Mouse (Mus musculus) liver, postnatal 0 days (tissue): Measurements from ENCODE around the gene Ccdc47. TPM values are rescaled to one million over a fixed set of nuclear protein-coding genes. Genes with fewer than 3 reads are reported as not detected.
A peak's percentile ranks its signal among the peaks of the same experiment; 100 is the strongest.

Experiments
- ATAC-seq: fragments of 200-750 bp; cut with Nextera tagmentation; 2 replicates; pipeline ENCODE4 v1.8.0; 2017; ENCODE audit warnings: mild to moderate bottlenecking, moderate library complexity
- DNase-seq: peaks from one replicate; pipeline ENCODE4 v3.0.0-alpha.2; 2016
- H3K27ac ChIP-seq: fragments of 300-500 bp; sonication (generic); 2 replicates; pipeline ENCODE4 v1.5.1; 2014; ENCODE audit warnings: antibody characterized with exemption, moderate library complexity, mild to moderate bottlenecking, low read depth
- H3K27me3 ChIP-seq: fragments of 300-500 bp; sonication (generic); 2 replicates; pipeline ENCODE4 v1.6.1; 2014; ENCODE audit warnings: low read length, control low read depth, mixed read lengths; ENCODE audit not compliant: insufficient read depth
- H3K36me3 ChIP-seq: fragments of 300-500 bp; sonication (generic); replicated peaks from 2 replicates; pipeline ENCODE4 v1.6.1; 2014; ENCODE audit warnings: mild to moderate bottlenecking, control low read depth, low read length, moderate library complexity, mixed read lengths; ENCODE audit not compliant: insufficient read depth
- H3K4me1 ChIP-seq: fragments of 300-500 bp; sonication (generic); 2 replicates; pipeline ENCODE4 v1.6.1; 2014; ENCODE audit warnings: antibody characterized with exemption, mild to moderate bottlenecking, control low read depth; ENCODE audit not compliant: insufficient read depth
- H3K4me2 ChIP-seq: fragments of 300-500 bp; sonication (generic); 2 replicates; pipeline ENCODE4 v1.6.1; 2014; ENCODE audit warnings: low read depth, mild to moderate bottlenecking, low read length, moderate library complexity, mixed read lengths
- H3K4me3 ChIP-seq: fragments of 300-500 bp; sonication (generic); 2 replicates; pipeline ENCODE4 v1.5.1; 2014; ENCODE audit warnings: low read depth, low read length
- H3K9ac ChIP-seq: fragments of 300-500 bp; sonication (generic); replicated peaks from 2 replicates; pipeline ENCODE4 v1.6.1; 2014; ENCODE audit warnings: mild to moderate bottlenecking, moderate library complexity
- H3K9me3 ChIP-seq: fragments of 300-500 bp; sonication (generic); 2 replicates; pipeline ENCODE4 v1.6.1; 2016; ENCODE audit warnings: mild to moderate bottlenecking, control low read depth, low read length, mixed read lengths
- CTCF ChIP-seq: sonication (generic); IDR thresholded peaks from 2 replicates; pipeline ENCODE4 v1.5.1; 2016; ENCODE audit warnings: antibody characterized with exemption, low read depth
- EP300 ChIP-seq: IDR thresholded peaks from 2 replicates; pipeline ENCODE4 v1.6.1; 2016; ENCODE audit warnings: antibody characterized with exemption, low read depth, mild to moderate bottlenecking
- WGBS: fragments of 180-500 bp; shearing (Covaris S2); extraction: QIAGEN DNeasy Blood & Tissue Kit; methylation state at CpG from one replicate; pipeline ENCODE4 v1.1.7; 2014; ENCODE audit not compliant: insufficient replicate concordance; 5-methylcytosine and 5-hydroxymethylcytosine counted together
- polyA plus RNA-seq: library from polyadenylated mRNA; unstranded; fragments of >200 nt; fragmentation: Nextera tagmentation; extraction: Ambion mirVana; gene quantifications from 2 replicates; pipeline ENCODE4 v1.2.1, GENCODE M21; 2015

The Ccdc47 gene
- polyA plus RNA-seq, 1 experiment from 2014 or later = 34.6 TPM

DNA sequence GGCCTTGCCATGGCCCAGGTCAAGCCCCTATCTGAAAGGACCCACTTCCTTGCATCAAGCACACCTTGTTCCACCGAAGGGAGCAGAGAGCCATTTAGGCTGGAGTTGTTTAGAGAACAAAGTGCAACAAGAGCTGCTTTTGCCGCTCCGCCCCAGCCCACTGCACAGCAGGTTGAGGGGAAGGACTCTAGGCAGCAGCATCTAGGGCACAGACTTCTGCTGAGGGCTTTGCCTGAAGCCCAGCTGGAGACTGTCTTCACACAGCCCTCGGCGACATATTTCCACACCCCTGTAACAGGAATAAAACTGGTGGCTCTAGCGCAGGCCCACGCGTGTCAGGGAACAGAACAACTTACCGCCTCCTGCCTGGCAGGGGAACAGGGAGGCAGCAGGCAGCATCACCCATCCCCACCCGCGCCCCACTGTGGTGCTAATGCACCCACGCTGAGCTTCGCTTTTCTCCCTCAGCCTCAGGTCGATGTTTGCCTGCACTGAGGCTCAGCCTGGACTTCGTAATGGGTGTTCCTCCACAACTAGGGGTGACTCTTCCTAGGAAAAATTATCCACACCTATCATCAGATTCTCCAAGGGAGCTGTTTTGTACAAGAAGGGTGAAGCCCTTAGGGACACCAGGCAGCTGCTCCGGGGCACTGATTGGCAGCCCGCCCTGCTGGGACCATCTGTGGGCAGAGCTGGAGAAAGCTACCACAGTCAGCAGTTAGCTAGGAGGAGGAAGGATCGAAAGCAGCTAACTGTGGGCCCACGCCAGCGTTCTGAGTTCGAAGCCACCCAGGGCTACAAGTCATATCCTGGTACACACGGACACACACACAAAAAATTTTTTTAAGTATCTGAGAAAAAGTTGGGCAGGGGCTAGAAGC is 55.1 kb downstream of the Ccdc47 start, which contains the start of the genes Gm10840 and Limd2:
Gene Gm10840, plus strand, starts transcription at position 10 of the 881 bp plus-strand sequence.
Gene Limd2, minus strand, starts transcription at position 20 of the 881 bp plus-strand sequence.
- 29% methylated on average over 22 of the region's 22 CpGs for WGBS
- peak within 1 kb of the TSS; percentile 75 for H3K4me3 ChIP-seq
- H3K4me1 ChIP-seq = peaks cover 13% of the 10 kb centered on the region
- no peaks in the 10 kb centered on the region for H3K9me3 ChIP-seq
- peaks cover 8% of the 10 kb centered on the region for H3K36me3 ChIP-seq
- peak within 1 kb of the TSS; percentile 93 for H3K4me2 ChIP-seq
- no peak for TF ChIP-seq CTCF
- no peak for TF ChIP-seq EP300
- H3K27ac ChIP-seq = peak within 1 kb of the TSS; percentile 97
- peak; percentile 48 for DNase-seq
- ATAC-seq = peak; percentile 9
- H3K9ac ChIP-seq = peak within 1 kb of the TSS; percentile 88
- H3K27me3 ChIP-seq = no peaks in the 10 kb centered on the region

DNA sequence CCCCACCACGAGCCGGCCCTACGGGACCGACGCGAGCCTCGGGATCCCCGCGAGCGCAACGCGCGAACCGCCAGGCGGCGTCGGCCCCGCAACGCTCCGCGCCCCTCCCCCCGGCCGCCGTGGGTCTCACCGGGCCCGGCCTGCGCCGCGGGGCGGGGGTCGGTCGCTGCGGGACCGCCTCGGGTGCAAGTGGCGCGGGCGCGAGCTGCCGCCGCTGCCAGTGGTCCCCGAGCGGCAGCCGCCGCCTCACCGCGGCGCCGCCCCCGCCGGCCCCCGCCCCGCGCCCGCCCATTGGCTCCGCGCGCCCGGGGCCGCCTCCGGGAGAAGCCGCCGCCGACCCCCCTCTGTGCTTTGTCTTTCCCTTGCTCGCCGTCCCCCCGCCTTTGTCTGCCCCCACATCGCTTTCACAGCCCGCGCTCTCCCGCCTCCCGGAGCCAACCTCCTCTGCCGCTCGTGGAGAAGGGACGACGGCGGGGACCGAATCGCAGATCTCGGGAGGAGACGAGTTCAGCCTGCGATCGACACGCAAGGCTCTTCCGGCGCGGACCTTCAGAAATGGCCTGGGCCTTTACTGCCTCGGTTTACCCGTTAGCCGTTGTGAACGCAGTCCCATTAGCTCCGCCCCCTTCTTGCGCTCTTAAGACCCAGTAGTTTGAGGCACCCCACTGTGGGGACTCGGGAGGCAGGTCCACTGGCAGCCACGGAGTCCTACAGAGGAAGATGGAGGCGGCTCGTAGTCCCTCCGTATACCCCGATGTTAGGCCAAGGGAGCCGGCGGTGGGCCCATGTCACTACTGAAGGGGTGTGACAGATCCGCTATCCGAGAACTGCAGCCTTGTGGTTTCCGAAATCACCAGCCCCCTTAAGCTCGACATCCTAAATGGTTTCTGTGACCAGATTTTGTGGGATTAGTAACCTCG is 56.0 kb downstream of the Ccdc47 start:
- 1% methylated on average over 69 of the region's 106 CpGs for WGBS
- Histone ChIP-seq H3K27me3 (no peaks in the 10 kb centered on the region), H3K9me3 (no peaks in the 10 kb centered on the region), H3K4me2 (peak overlapping the region; percentile 93), H3K9ac (peak overlapping the region; percentile 88), H3K4me3 (peak overlapping the region; percentile 75), H3K4me1 (peaks cover 19% of the 10 kb centered on the region), H3K27ac (peak overlapping the region; percentile 97), H3K36me3 (peaks cover 13% of the 10 kb centered on the region)
- peak; percentile 45 for ATAC-seq
- TF ChIP-seq EP300 (no peak), CTCF (no peak)
- DNase-seq = peak; percentile 75

DNA sequence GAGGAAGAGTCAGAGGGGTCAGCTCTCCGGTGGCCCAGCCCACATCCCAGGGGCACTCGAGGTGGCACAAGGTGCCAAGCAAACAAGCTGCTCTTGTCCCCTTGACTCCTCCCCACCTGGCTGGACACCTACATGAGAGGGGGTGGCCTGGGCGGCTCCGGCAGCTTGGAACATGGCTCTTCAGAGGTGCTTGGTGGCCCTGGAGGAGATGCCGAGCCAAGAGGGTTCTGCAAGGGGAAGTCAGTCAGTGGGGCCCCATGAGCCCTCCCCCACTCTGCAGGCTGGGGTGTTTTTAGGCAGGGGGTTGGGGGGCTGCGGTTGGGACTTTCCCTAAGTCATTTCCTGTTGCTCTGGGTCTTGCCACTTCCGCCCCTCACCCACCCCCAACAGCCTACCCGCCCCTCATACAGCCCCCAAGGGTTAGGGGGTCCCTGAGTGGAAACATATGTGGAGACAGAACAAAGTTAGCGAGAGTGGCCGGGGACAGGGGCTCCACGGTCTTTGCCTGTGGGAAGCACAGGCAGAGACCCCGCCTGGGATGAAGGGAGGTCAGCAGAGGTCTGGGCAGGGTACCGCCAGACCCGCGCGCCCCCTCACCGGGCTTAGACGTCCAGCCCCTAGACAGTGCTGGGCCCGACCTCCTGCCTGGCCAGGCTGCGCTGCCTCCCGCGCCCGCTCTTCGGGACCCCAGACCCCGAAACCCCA is 56.8 kb downstream of the Ccdc47 start:
- ATAC-seq = peak; percentile 43
- WGBS = under 1% methylated on average over 22 of the region's 25 CpGs

DNA sequence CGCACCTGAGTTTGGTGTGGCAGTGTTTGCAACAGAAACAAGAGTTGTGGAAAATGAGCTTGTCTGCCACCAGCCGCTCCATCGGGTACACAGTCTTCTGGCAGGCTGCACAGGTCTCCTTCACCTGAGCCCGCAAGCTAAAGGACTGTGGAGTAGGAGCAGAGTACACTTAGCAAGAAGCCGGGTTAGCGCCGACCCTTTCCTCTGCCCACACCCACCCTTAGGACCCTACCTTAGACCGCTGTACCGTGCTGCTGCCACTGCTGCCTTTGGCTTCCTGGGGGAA is 57.3 kb downstream of the Ccdc47 start:
- H3K27ac ChIP-seq = peak overlapping the region; percentile 97
- no peak for DNase-seq
- TF ChIP-seq CTCF = no peak
- TF ChIP-seq EP300 = no peak
- peaks cover 21% of the 10 kb centered on the region for H3K36me3 ChIP-seq
- WGBS = 27% methylated on average over 9 of the region's 9 CpGs
- no peaks in the 10 kb centered on the region for H3K9me3 ChIP-seq
- H3K4me2 ChIP-seq = peak overlapping the region; percentile 93
- no peak for ATAC-seq
- peak overlapping the region; percentile 75 for H3K4me3 ChIP-seq
- peaks cover 30% of the 10 kb centered on the region for H3K4me1 ChIP-seq
- H3K27me3 ChIP-seq = no peaks in the 10 kb centered on the region
- H3K9ac ChIP-seq = peak overlapping the region; percentile 88

More for the DNA sequence above, 56.8 kb downstream of the Ccdc47 start:
- H3K9ac ChIP-seq = peak overlapping the region; percentile 88
- peak overlapping the region; percentile 97 for H3K27ac ChIP-seq
- peak overlapping the region; percentile 75 for H3K4me3 ChIP-seq
- peak overlapping the region; percentile 93 for H3K4me2 ChIP-seq
- H3K27me3 ChIP-seq = no peaks in the 10 kb centered on the region
- no peaks in the 10 kb centered on the region for H3K9me3 ChIP-seq
- peaks cover 18% of the 10 kb centered on the region for H3K36me3 ChIP-seq
- peaks cover 25% of the 10 kb centered on the region for H3K4me1 ChIP-seq
- TF ChIP-seq CTCF (no peak), EP300 (no peak)
- peak; percentile 72 for DNase-seq

DNA sequence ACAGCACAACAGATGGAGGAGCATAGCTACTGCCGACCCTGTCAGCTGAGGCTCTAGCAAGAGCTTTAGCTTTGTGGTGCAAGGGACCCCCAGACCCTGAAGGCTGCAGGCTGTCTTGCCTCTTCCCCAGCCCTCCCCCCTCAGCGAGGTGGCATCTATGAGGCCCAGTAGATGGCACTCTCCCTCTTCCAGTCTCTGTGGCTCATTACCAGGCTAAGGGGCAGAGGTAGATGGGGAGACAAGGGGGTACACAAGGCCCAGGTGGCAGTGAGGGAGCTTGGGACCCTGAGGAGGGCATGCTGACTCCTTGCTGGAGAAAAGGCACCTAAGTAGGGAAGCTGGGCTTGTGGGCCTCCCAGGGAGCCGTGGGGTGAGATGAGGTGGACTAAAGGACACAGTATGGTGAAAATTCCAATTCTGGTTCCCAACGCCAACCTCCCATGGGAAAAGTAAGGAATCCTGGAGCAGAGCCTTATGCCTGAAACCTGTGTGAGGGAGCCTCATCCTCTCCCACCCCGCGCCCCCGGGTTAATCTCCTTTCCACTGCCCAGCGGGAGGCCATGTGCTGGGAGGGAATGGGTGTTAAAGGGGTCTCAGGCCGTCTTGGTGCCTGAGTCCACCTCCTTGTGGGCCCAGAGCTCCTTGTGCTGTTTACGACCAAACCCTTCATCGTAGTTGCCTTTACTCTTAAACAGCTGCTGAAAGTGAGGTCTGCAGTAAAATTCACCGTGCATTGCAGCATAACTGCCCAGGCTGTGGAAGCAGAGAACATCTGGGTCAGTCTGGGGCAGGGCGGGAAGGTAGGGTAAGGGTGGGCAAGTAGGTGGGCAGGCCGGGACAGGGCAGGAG is 57.8 kb downstream of the Ccdc47 start:
- peak; percentile 50 for DNase-seq
- Histone ChIP-seq H3K27me3 (no peaks in the 10 kb centered on the region), H3K36me3 (peaks cover 21% of the 10 kb centered on the region), H3K9me3 (no peaks in the 10 kb centered on the region), H3K4me2 (peak overlapping the region; percentile 93), H3K4me1 (peaks cover 31% of the 10 kb centered on the region), H3K4me3 (peak overlapping the region; percentile 75), H3K27ac (peak overlapping the region; percentile 97), H3K9ac (peak overlapping the region; percentile 88)
- WGBS = 44% methylated on average over 14 of the region's 14 CpGs
- ATAC-seq = no peak
- TF ChIP-seq EP300 (no peak), CTCF (peak; percentile 78)
